Mouse (Mus musculus): ENCODE measurements around the gene Nup133.

The Nup133 gene

DNA sequence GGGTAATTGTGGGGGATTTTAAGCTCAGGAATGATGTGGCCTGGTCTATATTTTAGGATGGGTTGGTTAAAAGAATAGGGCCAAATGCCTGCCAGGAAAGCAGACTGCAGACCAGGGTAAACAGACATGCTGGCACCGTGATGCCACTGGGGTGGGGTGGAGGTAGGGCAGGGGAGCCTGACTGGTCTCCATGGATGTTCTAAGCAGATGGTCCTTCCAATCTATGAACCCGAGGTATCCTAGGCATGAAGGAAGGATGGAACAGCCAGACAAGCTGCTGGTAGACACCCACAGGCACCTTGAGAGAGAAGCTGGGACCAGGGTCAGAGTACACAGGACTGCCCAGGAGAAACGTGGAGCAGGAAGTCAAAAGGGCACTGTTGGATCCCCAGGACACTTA is 101.5 kb downstream of the Nup133 start:
- no peak for DNase-seq (ENCODE audit: low spot score in 2 of 2)
